Mouse (Mus musculus): ENCODE results near the gene Ryr2.

DNA sequence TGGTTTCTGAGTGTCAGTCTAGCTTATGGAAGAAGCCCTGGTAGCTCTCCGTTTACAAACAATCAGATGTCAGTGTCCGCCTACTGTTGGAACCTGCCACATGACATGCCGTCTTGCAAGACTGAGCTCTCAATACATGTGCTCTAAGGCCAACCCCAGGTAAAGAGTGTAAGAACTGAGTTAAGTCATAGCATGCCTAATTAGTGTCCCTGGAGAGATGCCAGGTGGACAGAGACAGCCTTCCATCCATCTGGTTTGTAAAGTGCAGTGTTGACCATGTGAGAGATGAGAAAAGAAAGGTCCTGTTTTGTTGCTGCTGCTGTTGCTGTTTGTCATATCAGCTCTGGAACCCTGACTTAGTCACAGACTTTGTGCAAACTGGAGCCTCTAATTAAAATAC is 178.0 kb downstream of the Ryr2 start:
- TF ChIP-seq CTCF (IDR thresholded peaks at IDR 0.05; ENCODE audit: low read depth, low read length) (no peak), POLR2A (IDR thresholded peaks at IDR 0.05; ENCODE audit: extremely low read depth, insufficient read depth, low read length) (no peak)
